Mouse (Mus musculus) hindbrain, embryonic 14.5 days (tissue): ENCODE results near the gene Txndc9. TPM values are rescaled to one million over a fixed set of nuclear protein-coding genes. Genes with fewer than 3 reads are reported as not detected.
A peak's percentile ranks its signal among the peaks of the same experiment; 100 is the strongest.

Experiments used
- ATAC-seq: fragments of 200-750 bp; cut with Nextera tagmentation; 2 replicates; pipeline ENCODE4 v1.8.0; 2017; ENCODE audit warnings: moderate number of reproducible peaks, mild to moderate bottlenecking, moderate TSS enrichment, moderate library complexity; ENCODE audit not compliant: low FRiP score
- DNase-seq: peaks from one replicate; pipeline ENCODE4 v3.0.0-alpha.2; 2015; ENCODE audit warnings: low spot score
- H3K27ac ChIP-seq: fragments of 300-500 bp; sonication (generic); 2 replicates; pipeline ENCODE4 v1.5.1; 2014; ENCODE audit warnings: mild to moderate bottlenecking, moderate library complexity
- H3K27me3 ChIP-seq: fragments of 300-500 bp; sonication (generic); 2 replicates; pipeline ENCODE4 v1.6.1; 2014; ENCODE audit warnings: mild to moderate bottlenecking, low read length, mixed read lengths; ENCODE audit not compliant: control insufficient read depth, insufficient read depth
- H3K36me3 ChIP-seq: fragments of 300-500 bp; sonication (generic); replicated peaks from 2 replicates; pipeline ENCODE4 v1.6.1; 2014; ENCODE audit not compliant: control insufficient read depth, insufficient read depth
- H3K4me1 ChIP-seq: fragments of 300-500 bp; sonication (generic); replicated peaks from 2 replicates; pipeline ENCODE4 v1.6.1; 2014; ENCODE audit warnings: antibody characterized with exemption, low read length, mixed read lengths; ENCODE audit not compliant: control insufficient read depth, insufficient read depth
- H3K4me2 ChIP-seq: fragments of 300-500 bp; sonication (generic); replicated peaks from 2 replicates; pipeline ENCODE4 v1.6.1; 2014; ENCODE audit warnings: mild to moderate bottlenecking, moderate library complexity
- H3K4me3 ChIP-seq: fragments of 300-500 bp; sonication (generic); replicated peaks from 2 replicates; pipeline ENCODE4 v1.5.1; 2014; ENCODE audit warnings: mild to moderate bottlenecking, low read length
- H3K9ac ChIP-seq: fragments of 300-500 bp; sonication (generic); 2 replicates; pipeline ENCODE4 v1.6.1; 2014
- H3K9me3 ChIP-seq: fragments of 300-500 bp; sonication (generic); 2 replicates; pipeline ENCODE4 v1.6.1; 2016; ENCODE audit warnings: low read length; ENCODE audit not compliant: control insufficient read depth
- WGBS: fragments of 180-500 bp; shearing (Covaris S2); extraction: QIAGEN DNeasy Blood & Tissue Kit; methylation state at CpG from one replicate; pipeline ENCODE4 v1.1.7; 2014; 5-methylcytosine and 5-hydroxymethylcytosine counted together
- polyA plus RNA-seq: library from polyadenylated mRNA; unstranded; fragments of >200 nt; fragmentation: Nextera tagmentation; extraction: Ambion mirVana; gene quantifications from 2 replicates; pipeline ENCODE4 v1.2.1, GENCODE M21; 2014

The Txndc9 gene
- polyA plus RNA-seq, 1 experiment from 2014 or later = 144 TPM

DNA sequence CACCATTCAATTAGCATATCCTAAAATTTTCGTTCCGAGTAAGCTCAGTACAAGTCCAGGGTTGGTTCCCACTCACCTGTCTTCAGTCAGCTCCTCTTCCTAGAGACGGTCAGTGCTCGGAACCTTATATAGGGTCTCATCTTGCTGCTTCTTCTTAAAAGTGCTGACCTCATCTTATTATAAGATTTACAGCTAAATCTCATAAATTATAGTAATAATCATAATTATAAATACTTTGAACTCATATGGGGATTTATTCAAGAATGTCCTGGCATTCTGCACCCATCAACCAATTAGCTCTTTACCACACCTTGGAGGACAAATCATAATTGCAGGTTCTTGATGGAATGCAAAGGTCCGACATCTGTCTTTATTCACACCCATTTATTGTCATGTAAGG lies 40.0 kb downstream of the Txndc9 start, which contains the start of gene Lyg1:
TSS of gene Lyg1 (minus strand) at position 101 of the 400 bp plus-strand sequence.
- Histone ChIP-seq H3K4me2 (no peak within 1 kb of the TSS), H3K27me3 (no peaks in the 10 kb centered on the region), H3K9me3 (no peaks in the 10 kb centered on the region), H3K36me3 (no peaks in the 10 kb centered on the region), H3K4me3 (no peak within 1 kb of the TSS), H3K4me1 (no peaks in the 10 kb centered on the region), H3K27ac (no peak within 1 kb of the TSS), H3K9ac (no peak within 1 kb of the TSS)
- no peak for DNase-seq
- WGBS = 93% methylated on average over 5 of the region's 5 CpGs
- ATAC-seq = no peak

GRCm38 (mm10) chr1:37956690-37957431 lies 40.8 kb downstream of the Txndc9 start:
- no peak overlapping the region for H3K9ac ChIP-seq
- ATAC-seq = no peak
- DNase-seq = peak; percentile 68
- no peak overlapping the region for H3K4me2 ChIP-seq
- H3K4me1 ChIP-seq = no peaks in the 10 kb centered on the region
- H3K27ac ChIP-seq = no peak overlapping the region
- H3K27me3 ChIP-seq = no peaks in the 10 kb centered on the region
- H3K9me3 ChIP-seq = no peaks in the 10 kb centered on the region
- no peak overlapping the region for H3K4me3 ChIP-seq
- WGBS = 34% methylated on average over 3 of the region's 3 CpGs
- H3K36me3 ChIP-seq = no peaks in the 10 kb centered on the region

DNA sequence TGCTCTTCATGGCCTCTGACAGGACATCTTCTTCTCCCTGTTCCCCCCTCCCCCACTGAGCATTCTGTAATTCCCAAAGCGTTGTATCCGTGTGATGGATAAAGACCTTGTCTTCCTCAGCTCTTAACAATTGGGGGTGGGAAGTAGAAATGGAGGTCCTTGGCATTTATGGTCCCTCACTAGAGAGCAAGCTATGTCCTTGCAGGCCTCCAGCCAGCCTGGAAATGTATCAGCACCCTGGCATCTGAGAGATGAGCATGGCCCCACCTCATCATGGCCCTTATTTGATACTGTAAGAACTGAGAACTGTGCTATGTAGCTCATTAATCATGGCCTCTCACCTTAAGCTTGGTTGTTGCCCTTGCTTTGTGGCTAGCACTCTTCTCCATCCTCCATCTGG lies 42.4 kb downstream of the Txndc9 start:
- ATAC-seq (no peak), DNase-seq (no peak)
- no peak overlapping the region for H3K9ac ChIP-seq
- no peak overlapping the region for H3K27ac ChIP-seq
- no peaks in the 10 kb centered on the region for H3K36me3 ChIP-seq
- H3K4me3 ChIP-seq = no peak overlapping the region
- no peaks in the 10 kb centered on the region for H3K4me1 ChIP-seq
- no peaks in the 10 kb centered on the region for H3K9me3 ChIP-seq
- H3K4me2 ChIP-seq = no peak overlapping the region
- WGBS = 87% methylated on average over 2 of the region's 2 CpGs
- no peaks in the 10 kb centered on the region for H3K27me3 ChIP-seq

GRCm38 (mm10) chr1:37954786-37955185 lies 42.9 kb downstream of the Txndc9 start:
- no peaks in the 10 kb centered on the region for H3K4me1 ChIP-seq
- WGBS = 88% methylated on average over 7 of the region's 7 CpGs
- ATAC-seq (no peak), DNase-seq (no peak)
- H3K9ac ChIP-seq = no peak overlapping the region
- no peak overlapping the region for H3K27ac ChIP-seq
- H3K4me3 ChIP-seq = no peak overlapping the region
- no peaks in the 10 kb centered on the region for H3K27me3 ChIP-seq
- H3K36me3 ChIP-seq = no peaks in the 10 kb centered on the region
- H3K9me3 ChIP-seq = no peaks in the 10 kb centered on the region
- no peak overlapping the region for H3K4me2 ChIP-seq

GRCm38 (mm10) chr1:37948906-37949305 lies 48.8 kb downstream of the Txndc9 start:
- H3K4me1 ChIP-seq = no peaks in the 10 kb centered on the region
- H3K9me3 ChIP-seq = no peaks in the 10 kb centered on the region
- H3K36me3 ChIP-seq = no peaks in the 10 kb centered on the region
- ATAC-seq (no peak), DNase-seq (no peak)
- 88% methylated on average over 2 of the region's 2 CpGs for WGBS
- H3K4me3 ChIP-seq = no peak overlapping the region
- H3K27me3 ChIP-seq = no peaks in the 10 kb centered on the region
- H3K4me2 ChIP-seq = no peak overlapping the region
- no peak overlapping the region for H3K9ac ChIP-seq
- no peak overlapping the region for H3K27ac ChIP-seq

Other genes starting within 250 kb of the Txndc9 start
- gene Tsga10, start 131.5 kb downstream of the Txndc9 start, polyA plus RNA-seq = 14.4 and 14.9 TPM in 2 replicates
- 7.9 and 9.0 TPM in 2 replicates for gene Lipt1, start 126.2 kb downstream of the Txndc9 start, polyA plus RNA-seq
- gene Mitd1, start 107.5 kb downstream of the Txndc9 start, polyA plus RNA-seq = 12.5 and 13.7 TPM in 2 replicates
- 259 and 310 TPM in 2 replicates for gene Mrpl30, start 107.4 kb downstream of the Txndc9 start, polyA plus RNA-seq
- not detected in 2 replicates for gene Lyg2, start 81.4 kb downstream of the Txndc9 start, polyA plus RNA-seq
- not detected in 2 replicates for gene Lyg1, start 40.1 kb downstream of the Txndc9 start, polyA plus RNA-seq
- gene Eif5b, start 117 bp upstream of the Txndc9 start, polyA plus RNA-seq = 18.7 and 19.6 TPM in 2 replicates
- gene Rev1, start 131.9 kb upstream of the Txndc9 start, polyA plus RNA-seq = 31.1 and 32.6 TPM in 2 replicates